Mouse (Mus musculus) hindbrain, embryonic 12.5 days (tissue): ENCODE data around the gene Carns1. TPM values are rescaled to one million over a fixed set of nuclear protein-coding genes. Genes with fewer than 3 reads are reported as not detected.

Experiments
- ATAC-seq: fragments of 200-750 bp; cut with Nextera tagmentation; 2 replicates; pipeline ENCODE4 v1.8.0; 2017; ENCODE audit warnings: moderate TSS enrichment; ENCODE audit not compliant: low FRiP score
- H3K27ac ChIP-seq: fragments of 300-500 bp; sonication (generic); 2 replicates; pipeline ENCODE4 v1.5.1; 2016; ENCODE audit warnings: mild to moderate bottlenecking
- H3K27me3 ChIP-seq: fragments of 300-500 bp; sonication (generic); 2 replicates; pipeline ENCODE4 v1.6.1; 2016; ENCODE audit warnings: mild to moderate bottlenecking
- H3K36me3 ChIP-seq: fragments of 300-500 bp; sonication (generic); 2 replicates; pipeline ENCODE4 v1.6.1; 2016; ENCODE audit warnings: mild to moderate bottlenecking
- H3K4me1 ChIP-seq: fragments of 300-500 bp; sonication (generic); 2 replicates; pipeline ENCODE4 v1.6.1; 2016
- H3K4me2 ChIP-seq: fragments of 300-500 bp; sonication (generic); replicated peaks from 2 replicates; pipeline ENCODE4 v1.6.1; 2016; ENCODE audit warnings: mild to moderate bottlenecking
- H3K4me3 ChIP-seq: fragments of 300-500 bp; sonication (generic); 2 replicates; pipeline ENCODE4 v1.5.1; 2016; ENCODE audit warnings: mild to moderate bottlenecking
- H3K9ac ChIP-seq: fragments of 300-500 bp; sonication (generic); 2 replicates; pipeline ENCODE4 v1.6.1; 2016; ENCODE audit warnings: mild to moderate bottlenecking, moderate library complexity
- H3K9me3 ChIP-seq: fragments of 300-500 bp; sonication (generic); replicated peaks from 2 replicates; pipeline ENCODE4 v1.6.1; 2016; ENCODE audit warnings: mild to moderate bottlenecking
- WGBS: fragments of 180-500 bp; shearing (Covaris S2); methylation state at CpG from one replicate; pipeline ENCODE4 v1.1.7; 2016; 5-methylcytosine and 5-hydroxymethylcytosine counted together
- polyA plus RNA-seq: library from polyadenylated mRNA; unstranded; fragments of >200 nt; fragmentation: Nextera tagmentation; extraction: Ambion mirVana; gene quantifications from 2 replicates; pipeline ENCODE4 v1.2.1, GENCODE M21; 2016

Carns1 gene
- 4.7 and 5.0 TPM in 2 replicates for polyA plus RNA-seq

DNA sequence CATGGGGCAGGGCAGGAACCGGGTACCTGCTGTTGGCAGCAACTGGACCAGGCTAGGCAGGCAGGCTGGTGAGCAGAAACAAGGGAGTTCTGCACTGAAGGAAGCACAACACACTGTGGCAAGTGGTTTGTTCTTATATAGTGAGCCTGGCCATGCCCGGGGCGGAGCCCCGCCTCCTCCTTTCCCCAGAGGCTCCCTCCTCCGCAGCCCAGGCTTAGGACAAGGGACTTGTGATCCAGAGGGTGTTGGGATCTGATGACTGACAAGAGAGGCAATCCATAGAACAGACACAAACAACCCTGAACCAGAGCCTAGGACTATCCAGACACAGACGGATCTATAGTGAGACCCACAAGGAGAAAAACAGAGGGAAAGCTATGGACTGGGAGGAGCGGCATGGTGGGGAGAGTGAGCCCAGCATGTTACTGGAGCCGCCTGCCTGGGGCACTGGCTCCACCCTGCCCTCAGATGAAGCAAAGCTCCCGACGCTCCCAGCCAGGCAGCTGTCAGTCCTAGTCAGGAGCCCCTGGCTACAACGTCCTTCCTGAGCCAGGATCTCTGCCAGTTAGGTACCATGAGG is at the start of gene Carns1:
TSS of gene Carns1 (minus strand) at position 112 of the 580 bp plus-strand sequence.
- Histone ChIP-seq H3K36me3 (no peaks in the 10 kb centered on the region), H3K27ac (no peak within 1 kb of the TSS), H3K9ac (peak within 1 kb of the TSS; percentile 32), H3K4me1 (peaks cover 22% of the 10 kb centered on the region), H3K9me3 (no peaks in the 10 kb centered on the region), H3K27me3 (no peaks in the 10 kb centered on the region; the same call in 1 of the 2 replicates), H3K4me2 (peak within 1 kb of the TSS; percentile 44), H3K4me3 (no peak within 1 kb of the TSS)
- WGBS, result 6% methylated on average over 11 of the region's 11 CpGs
- peak; percentile 51; the same call in 1 of the 2 replicates for ATAC-seq

DNA sequence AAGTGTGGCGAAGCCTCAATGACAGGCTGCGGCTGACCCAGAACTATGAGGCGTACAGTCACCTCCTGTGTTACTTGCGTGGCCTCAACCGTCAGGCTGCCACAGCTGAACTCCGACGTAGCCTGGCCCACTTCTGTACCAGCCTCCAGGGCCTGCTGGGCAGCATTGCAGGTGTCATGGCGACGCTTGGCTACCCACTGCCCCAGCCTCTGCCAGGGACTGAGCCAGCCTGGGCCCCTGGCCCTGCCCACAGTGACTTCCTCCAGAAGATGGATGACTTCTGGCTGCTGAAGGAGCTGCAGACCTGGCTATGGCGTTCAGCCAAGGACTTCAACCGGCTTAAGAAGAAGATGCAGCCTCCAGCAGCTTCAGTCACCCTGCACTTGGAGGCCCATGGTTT is 46.9 kb upstream of the Carns1 start:
- H3K4me1 ChIP-seq, result peaks cover 13% of the 10 kb centered on the region; the same call in 1 of the 2 replicates
- H3K4me2 ChIP-seq, result no peak overlapping the region
- H3K36me3 ChIP-seq, result no peaks in the 10 kb centered on the region
- no peaks in the 10 kb centered on the region for H3K9me3 ChIP-seq
- H3K9ac ChIP-seq, result no peak overlapping the region
- 80% methylated on average over 11 of the region's 11 CpGs for WGBS
- ATAC-seq, result no peak
- peaks cover 34% of the 10 kb centered on the region for H3K27me3 ChIP-seq
- H3K4me3 ChIP-seq, result no peak overlapping the region
- H3K27ac ChIP-seq, result no peak overlapping the region

- no peak overlapping the region for H3K4me3 ChIP-seq
- H3K4me2 ChIP-seq, result no peak overlapping the region
- WGBS, result 50% methylated on average over 14 of the region's 14 CpGs
These were observed 45.9 kb upstream of the Carns1 start for GRCm38 (mm10) chr19:4220957-4221743.

DNA sequence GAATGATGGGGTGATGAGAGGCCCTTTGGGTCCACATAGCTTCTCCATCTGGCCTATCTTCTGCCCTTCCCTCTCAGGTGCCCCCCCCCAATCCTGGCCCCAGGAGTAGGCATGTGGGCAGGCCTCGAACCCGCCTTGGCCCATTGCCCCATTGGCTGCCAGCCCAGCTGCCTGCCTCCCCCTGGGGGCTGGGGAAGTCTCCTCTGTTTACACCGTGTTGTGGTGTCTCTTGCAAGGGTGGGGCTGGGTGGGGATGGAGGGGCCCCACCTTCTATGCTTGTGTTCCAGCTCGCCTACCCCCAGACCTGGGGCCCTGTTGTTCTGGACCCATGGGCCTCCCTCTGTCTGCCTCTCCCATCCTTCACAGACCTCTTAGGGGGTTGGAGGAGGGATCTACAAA is 45.1 kb upstream of the Carns1 start:
- H3K4me3 ChIP-seq, result no peak overlapping the region
- H3K4me2 ChIP-seq, result no peak overlapping the region
- WGBS, result 57% methylated on average over 4 of the region's 4 CpGs
- H3K27me3 ChIP-seq, result peaks cover 52% of the 10 kb centered on the region
- no peak for ATAC-seq
- no peak overlapping the region for H3K9ac ChIP-seq
- no peak overlapping the region for H3K27ac ChIP-seq
- H3K4me1 ChIP-seq, result peaks cover 24% of the 10 kb centered on the region
- H3K9me3 ChIP-seq, result no peaks in the 10 kb centered on the region
- no peaks in the 10 kb centered on the region for H3K36me3 ChIP-seq

More at GRCm38 (mm10) chr19:4220957-4221743, 45.9 kb upstream of the Carns1 start:
- no peak overlapping the region for H3K27ac ChIP-seq
- no peaks in the 10 kb centered on the region for H3K9me3 ChIP-seq
- ATAC-seq, result no peak
- no peak overlapping the region for H3K9ac ChIP-seq
- H3K27me3 ChIP-seq, result peaks cover 44% of the 10 kb centered on the region
- peaks cover 18% of the 10 kb centered on the region; the same call in 1 of the 2 replicates for H3K4me1 ChIP-seq
- H3K36me3 ChIP-seq, result no peaks in the 10 kb centered on the region

DNA sequence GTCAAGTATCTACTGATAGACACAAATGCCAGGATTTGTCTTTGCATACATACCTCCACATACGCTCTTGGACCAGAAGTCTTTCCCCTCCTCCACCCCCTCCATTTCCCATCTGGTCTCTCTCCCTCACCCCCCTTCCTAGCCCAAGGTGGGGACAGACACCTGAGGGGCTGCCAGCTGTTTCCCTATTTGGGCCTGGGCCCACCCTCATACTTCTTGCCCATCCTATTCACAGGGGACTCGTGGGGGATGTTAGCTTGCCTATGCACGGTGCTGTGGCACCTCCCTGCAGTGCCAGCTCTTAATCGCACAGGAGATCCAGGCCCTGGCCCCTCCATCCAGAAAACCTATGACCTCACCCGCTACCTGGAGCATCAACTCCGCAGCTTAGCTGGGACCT is 44.7 kb upstream of the Carns1 start:
- Histone ChIP-seq H3K9ac (no peak overlapping the region), H3K4me3 (no peak overlapping the region), H3K27me3 (peaks cover 56% of the 10 kb centered on the region), H3K27ac (no peak overlapping the region), H3K9me3 (no peaks in the 10 kb centered on the region), H3K4me2 (no peak overlapping the region), H3K4me1 (peaks cover 29% of the 10 kb centered on the region), H3K36me3 (no peaks in the 10 kb centered on the region)
- WGBS, result 88% methylated on average over 6 of the region's 6 CpGs
- ATAC-seq, result no peak

DNA sequence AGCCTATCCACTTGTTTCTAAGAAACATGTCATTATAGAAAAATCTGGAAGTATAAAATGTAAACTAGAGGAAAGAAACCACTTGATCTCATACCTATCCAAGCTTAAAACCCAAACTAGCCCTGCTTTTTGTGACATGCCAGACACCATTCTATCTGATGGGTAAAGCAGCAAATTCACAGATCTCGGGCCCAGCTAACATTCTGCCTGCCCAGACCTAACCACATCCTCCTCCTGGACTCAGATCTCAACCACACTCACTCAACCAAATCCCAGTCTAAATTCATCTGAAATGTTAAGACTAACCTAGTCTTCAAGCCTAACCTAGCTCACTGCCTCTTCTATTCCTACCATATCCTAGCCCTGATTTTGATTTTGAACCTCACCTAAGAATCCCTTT is 43.5 kb upstream of the Carns1 start:
- 79% methylated on average over 1 of the region's 1 CpGs for WGBS
- H3K36me3 ChIP-seq, result no peaks in the 10 kb centered on the region
- no peak overlapping the region for H3K27ac ChIP-seq
- H3K27me3 ChIP-seq, result peaks cover 68% of the 10 kb centered on the region
- H3K4me1 ChIP-seq, result peaks cover 40% of the 10 kb centered on the region
- H3K4me2 ChIP-seq, result no peak overlapping the region
- H3K9ac ChIP-seq, result no peak overlapping the region
- ATAC-seq, result no peak
- H3K9me3 ChIP-seq, result no peaks in the 10 kb centered on the region
- no peak overlapping the region for H3K4me3 ChIP-seq

- ATAC-seq, result no peak
- peaks cover 73% of the 10 kb centered on the region for H3K27me3 ChIP-seq
- WGBS, result 87% methylated on average over 10 of the region's 11 CpGs
These were observed 43.0 kb upstream of the Carns1 start for GRCm38 (mm10) chr19:4218293-4218692.

GRCm38 (mm10) chr19:4217855-4218254 is 42.6 kb upstream of the Carns1 start:
- H3K4me1 ChIP-seq, result peaks cover 48% of the 10 kb centered on the region
- 51% methylated on average over 3 of the region's 3 CpGs for WGBS
- H3K27ac ChIP-seq, result no peak overlapping the region
- H3K36me3 ChIP-seq, result no peaks in the 10 kb centered on the region
- H3K27me3 ChIP-seq, result peaks cover 77% of the 10 kb centered on the region
- H3K9ac ChIP-seq, result no peak overlapping the region
- no peak overlapping the region for H3K4me3 ChIP-seq
- H3K4me2 ChIP-seq, result no peak overlapping the region
- no peak for ATAC-seq
- H3K9me3 ChIP-seq, result no peaks in the 10 kb centered on the region

More at GRCm38 (mm10) chr19:4218293-4218692, 43.0 kb upstream of the Carns1 start:
- Histone ChIP-seq H3K4me3 (no peak overlapping the region), H3K27ac (no peak overlapping the region), H3K4me1 (peaks cover 45% of the 10 kb centered on the region), H3K4me2 (no peak overlapping the region), H3K9me3 (no peaks in the 10 kb centered on the region), H3K9ac (no peak overlapping the region), H3K36me3 (no peaks in the 10 kb centered on the region)

DNA sequence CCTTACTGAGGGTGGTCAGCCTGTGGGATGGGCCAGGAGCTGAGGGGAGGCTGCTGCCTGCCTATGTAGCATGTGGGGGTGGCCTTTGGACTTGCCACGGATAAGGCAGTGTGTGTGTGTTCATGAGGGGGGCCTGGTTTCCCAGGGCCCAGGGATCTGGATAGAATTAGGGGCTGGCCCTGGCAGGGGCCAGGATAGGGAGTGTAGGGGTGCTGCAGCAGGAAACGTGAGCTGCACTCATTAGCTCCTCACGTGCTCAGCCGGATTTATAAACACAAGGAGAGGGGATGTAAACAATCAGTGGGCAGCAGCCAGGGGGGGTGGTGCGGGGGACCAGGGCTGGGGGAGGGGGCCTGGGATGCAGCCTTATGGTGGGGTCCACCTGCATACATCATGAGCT is 41.9 kb upstream of the Carns1 start:
- Histone ChIP-seq H3K36me3 (no peaks in the 10 kb centered on the region), H3K9ac (no peak overlapping the region), H3K4me1 (peaks cover 55% of the 10 kb centered on the region), H3K27me3 (peaks cover 82% of the 10 kb centered on the region), H3K9me3 (no peaks in the 10 kb centered on the region), H3K4me2 (0 out of 2 replicates have a peak overlapping the region, but pooled peaks have one; percentile 0), H3K27ac (no peak overlapping the region), H3K4me3 (no peak overlapping the region)
- no peak for ATAC-seq
- 4% methylated on average over 5 of the region's 5 CpGs for WGBS

DNA sequence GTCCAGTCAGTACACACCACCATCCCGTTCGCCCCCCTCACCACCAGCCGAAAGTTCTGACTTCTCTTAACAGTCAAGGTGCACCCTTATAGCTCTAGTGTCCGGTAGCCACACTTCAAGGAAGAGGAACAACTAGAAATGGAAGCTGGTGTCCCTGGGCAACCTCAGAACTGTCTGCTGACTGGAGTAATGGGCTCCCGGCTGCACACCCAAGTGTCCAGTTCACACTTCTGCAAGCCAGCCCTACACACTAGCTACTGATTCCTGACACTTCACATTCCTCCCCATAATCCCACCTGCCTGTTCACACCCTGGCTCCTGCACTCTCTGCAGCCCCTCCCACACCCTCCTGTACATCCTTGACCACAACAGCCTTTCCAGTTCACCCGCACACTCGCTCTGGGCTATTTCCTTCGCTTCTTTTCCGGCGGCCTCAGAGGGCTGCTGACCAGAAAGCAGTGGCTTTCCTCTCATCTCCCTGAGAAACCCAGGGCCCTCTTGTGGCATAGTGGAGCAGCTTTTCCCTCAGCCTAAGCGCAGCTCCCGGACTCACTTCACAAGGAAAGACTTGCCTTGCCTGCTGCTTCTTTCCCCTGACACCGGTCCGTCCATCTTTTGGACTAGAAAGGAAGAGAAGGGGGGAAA is 40.9 kb upstream of the Carns1 start:
- Histone ChIP-seq H3K4me2 (peak overlapping the region; percentile 34), H3K36me3 (no peaks in the 10 kb centered on the region), H3K4me3 (no peak overlapping the region), H3K27ac (no peak overlapping the region), H3K27me3 (peaks cover 84% of the 10 kb centered on the region), H3K9me3 (no peaks in the 10 kb centered on the region), H3K4me1 (peaks cover 57% of the 10 kb centered on the region), H3K9ac (no peak overlapping the region)
- WGBS, result 24% methylated on average over 14 of the region's 14 CpGs
- no peak for ATAC-seq

DNA sequence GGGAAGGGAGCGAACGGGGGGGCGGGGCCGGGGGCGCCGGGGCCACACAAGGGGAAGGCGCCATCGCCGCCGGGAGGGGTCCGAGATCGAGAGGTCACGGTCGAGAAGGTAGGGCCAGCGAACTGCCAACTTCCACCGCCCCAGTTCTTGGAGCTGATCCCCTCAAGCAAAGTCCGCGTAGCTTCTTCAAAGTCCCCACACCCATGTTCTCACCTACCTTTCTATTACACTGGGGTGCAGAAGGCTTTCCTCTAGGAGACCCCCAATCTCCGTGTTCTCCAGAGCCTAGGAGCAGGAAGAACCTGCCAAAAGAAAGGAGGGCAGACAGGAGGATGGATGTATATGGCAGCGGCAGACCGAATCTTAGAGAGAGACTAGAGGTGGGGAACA is 40.2 kb upstream of the Carns1 start:
- peaks cover 84% of the 10 kb centered on the region for H3K27me3 ChIP-seq

DNA sequence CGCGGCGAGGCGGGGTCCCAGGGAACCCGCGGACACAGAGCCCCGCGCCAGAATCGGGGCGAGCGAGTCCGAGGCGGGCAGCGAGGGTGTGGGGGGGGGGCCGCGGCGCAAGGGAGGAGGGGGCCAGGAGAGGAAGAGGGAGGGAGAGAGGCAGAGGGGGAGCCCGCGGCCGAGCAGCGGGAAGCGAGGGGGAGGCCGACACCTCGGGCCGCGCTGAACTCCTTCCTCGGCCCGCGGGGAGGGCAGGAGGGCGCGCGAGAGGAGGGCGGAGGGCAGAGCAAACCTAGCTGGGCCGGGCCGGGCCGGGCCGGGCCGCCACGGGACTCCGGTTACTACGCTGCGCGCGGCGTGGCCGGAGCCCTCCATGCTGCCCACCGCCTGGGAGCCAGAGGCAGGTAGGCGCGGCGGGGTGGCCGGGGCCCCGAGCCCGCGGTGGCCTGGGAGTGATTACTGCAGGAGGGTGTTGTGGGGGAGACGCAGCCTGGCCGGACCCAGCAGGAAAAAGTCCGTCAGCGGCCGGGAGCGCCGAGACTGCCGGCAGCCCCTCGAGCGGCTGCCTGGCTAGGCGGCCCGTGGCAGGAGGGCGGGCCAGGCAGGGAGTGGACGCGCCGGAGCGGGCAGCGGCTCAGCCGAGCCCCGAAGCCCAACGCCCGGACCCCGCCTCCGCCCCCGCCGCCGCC is 39.6 kb upstream of the Carns1 start:
- H3K27ac ChIP-seq, result 0 out of 2 replicates have a peak overlapping the region, but pooled peaks have one; percentile 40
- H3K9ac ChIP-seq, result peak overlapping the region; percentile 78
- H3K27me3 ChIP-seq, result peaks cover 79% of the 10 kb centered on the region
- peak; percentile 24 for ATAC-seq
- under 1% methylated on average over 55 of the region's 81 CpGs for whole genome bisulfite sequencing
- H3K4me1 ChIP-seq, result peaks cover 46% of the 10 kb centered on the region
- H3K36me3 ChIP-seq, result no peaks in the 10 kb centered on the region
- H3K9me3 ChIP-seq, result no peaks in the 10 kb centered on the region
- peak overlapping the region; percentile 63 for H3K4me3 ChIP-seq
- H3K4me2 ChIP-seq, result peak overlapping the region; percentile 96

More for the DNA sequence above, 40.2 kb upstream of the Carns1 start:
- Histone ChIP-seq H3K9me3 (no peaks in the 10 kb centered on the region), H3K4me3 (peak overlapping the region; percentile 63), H3K27ac (no peak overlapping the region), H3K36me3 (no peaks in the 10 kb centered on the region), H3K9ac (peak overlapping the region; percentile 78), H3K4me1 (peaks cover 50% of the 10 kb centered on the region), H3K4me2 (peak overlapping the region; percentile 96)
- ATAC-seq, result no peak
- 3% methylated on average over 14 of the region's 21 CpGs for WGBS
